Mouse (Mus musculus): ENCODE results near the gene Epha7. TPM values are rescaled to one million over a fixed set of nuclear protein-coding genes. Genes with fewer than 3 reads are reported as not detected.

The Epha7 gene
- polyA plus RNA-seq, 1 experiment from 2014 or later: 28.3 TPM

DNA sequence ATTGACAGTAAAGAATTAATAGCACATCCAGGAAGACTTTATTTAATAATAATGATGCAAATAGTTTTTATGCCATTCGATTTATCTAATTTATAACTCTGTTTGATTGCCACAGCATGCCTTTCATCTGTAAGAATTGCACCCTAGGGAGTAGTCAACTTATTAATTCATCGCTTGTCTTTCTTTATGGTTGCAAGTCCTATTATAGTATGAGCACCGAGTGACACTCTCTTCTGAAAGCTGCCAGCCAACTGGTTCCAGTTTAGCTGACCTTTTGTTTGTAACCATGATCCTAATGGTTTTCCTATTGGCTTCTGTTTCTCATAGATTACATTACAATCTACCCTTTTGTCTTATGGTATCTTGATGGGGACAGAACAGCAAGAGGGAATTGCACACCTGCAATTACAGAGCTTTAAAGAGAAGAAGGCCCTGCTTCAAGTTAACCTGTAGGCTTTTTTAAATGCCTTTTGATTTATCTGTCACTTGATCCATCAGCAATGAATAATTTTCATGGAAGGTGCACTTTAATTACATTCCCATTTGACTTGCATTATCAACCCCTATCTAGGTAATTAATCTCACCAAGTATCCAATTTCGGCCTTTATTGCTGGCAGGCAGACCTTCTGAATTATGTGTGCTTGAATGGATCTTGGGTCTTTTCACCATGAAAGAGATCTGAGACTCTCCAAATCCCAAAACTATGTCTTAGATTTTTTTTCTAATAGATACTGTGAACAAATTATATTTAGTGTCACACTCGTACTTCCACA lies 68.5 kb downstream of the Epha7 start:
- no peak for ATAC-seq (ENCODE audit: insufficient number of reproducible peaks, insufficient read depth, low FRiP score, low read depth)
- no peak overlapping the region for H3K4me2 ChIP-seq (replicated peaks; ENCODE audit: low read depth, low read length)
- H3K4me3 ChIP-seq (ENCODE audit: low read depth, low read length): no peak overlapping the region
- no peak overlapping the region for H3K27ac ChIP-seq (ENCODE audit: low read length)
- 77% methylated on average over 5 of the region's 5 CpGs for WGBS
- no peaks in the 10 kb centered on the region for H3K4me1 ChIP-seq (ENCODE audit: control insufficient read depth, insufficient read depth, low read length)
- no peaks in the 10 kb centered on the region for H3K27me3 ChIP-seq (ENCODE audit: control insufficient read depth, insufficient read depth, low read length)
- H3K36me3 ChIP-seq (ENCODE audit: control insufficient read depth, insufficient read depth, low read length): no peaks in the 10 kb centered on the region
- no peak overlapping the region for H3K9ac ChIP-seq (replicated peaks; ENCODE audit: low read depth, low read length)
- H3K9me3 ChIP-seq (ENCODE audit: control insufficient read depth, low read depth, low read length): no peaks in the 10 kb centered on the region

- WGBS: 77% methylated on average over 5 of the region's 5 CpGs
- no peak overlapping the region for H3K9ac ChIP-seq (replicated peaks; ENCODE audit: low read depth, low read length)
- no peak for ATAC-seq (ENCODE audit: insufficient number of reproducible peaks, insufficient read depth, low FRiP score, low read depth)
Measured at GRCm38 (mm10) chr4:28889630-28890029, 76.7 kb downstream of the Epha7 start.

GRCm38 (mm10) chr4:28890102-28890501 lies 77.2 kb downstream of the Epha7 start:
- Histone ChIP-seq H3K27me3 (ENCODE audit: control insufficient read depth, insufficient read depth, low read length) (no peaks in the 10 kb centered on the region), H3K36me3 (ENCODE audit: control insufficient read depth, insufficient read depth, low read length) (no peaks in the 10 kb centered on the region), H3K9ac (replicated peaks; ENCODE audit: low read depth, low read length) (no peak overlapping the region), H3K27ac (ENCODE audit: low read length) (no peak overlapping the region), H3K4me3 (ENCODE audit: low read depth, low read length) (no peak overlapping the region), H3K4me2 (replicated peaks; ENCODE audit: low read depth, low read length) (no peak overlapping the region), H3K9me3 (ENCODE audit: control insufficient read depth, low read depth, low read length) (no peaks in the 10 kb centered on the region), H3K4me1 (ENCODE audit: control insufficient read depth, insufficient read depth, low read length) (no peaks in the 10 kb centered on the region)
- 34% methylated on average over 3 of the region's 3 CpGs for WGBS
- no peak for ATAC-seq (ENCODE audit: insufficient number of reproducible peaks, insufficient read depth, low FRiP score, low read depth)

More at GRCm38 (mm10) chr4:28889630-28890029, 76.7 kb downstream of the Epha7 start:
- H3K9me3 ChIP-seq (ENCODE audit: control insufficient read depth, low read depth, low read length): no peaks in the 10 kb centered on the region
- no peaks in the 10 kb centered on the region for H3K4me1 ChIP-seq (ENCODE audit: control insufficient read depth, insufficient read depth, low read length)
- no peaks in the 10 kb centered on the region for H3K27me3 ChIP-seq (ENCODE audit: control insufficient read depth, insufficient read depth, low read length)
- H3K27ac ChIP-seq (ENCODE audit: low read length): no peak overlapping the region
- no peaks in the 10 kb centered on the region for H3K36me3 ChIP-seq (ENCODE audit: control insufficient read depth, insufficient read depth, low read length)
- H3K4me2 ChIP-seq (replicated peaks; ENCODE audit: low read depth, low read length): no peak overlapping the region
- H3K4me3 ChIP-seq (ENCODE audit: low read depth, low read length): no peak overlapping the region

GRCm38 (mm10) chr4:28895480-28895879 lies 82.5 kb downstream of the Epha7 start:
- ATAC-seq (ENCODE audit: insufficient number of reproducible peaks, insufficient read depth, low FRiP score, low read depth): no peak
- Histone ChIP-seq H3K4me2 (replicated peaks; ENCODE audit: low read depth, low read length) (no peak overlapping the region), H3K9ac (replicated peaks; ENCODE audit: low read depth, low read length) (no peak overlapping the region), H3K27ac (ENCODE audit: low read length) (no peak overlapping the region), H3K9me3 (ENCODE audit: control insufficient read depth, low read depth, low read length) (no peaks in the 10 kb centered on the region), H3K4me3 (ENCODE audit: low read depth, low read length) (no peak overlapping the region), H3K27me3 (ENCODE audit: control insufficient read depth, insufficient read depth, low read length) (no peaks in the 10 kb centered on the region), H3K36me3 (ENCODE audit: control insufficient read depth, insufficient read depth, low read length) (no peaks in the 10 kb centered on the region), H3K4me1 (ENCODE audit: control insufficient read depth, insufficient read depth, low read length) (no peaks in the 10 kb centered on the region)
- 90% methylated on average over 7 of the region's 7 CpGs for WGBS

- no peak for ATAC-seq (ENCODE audit: insufficient number of reproducible peaks, insufficient read depth, low FRiP score, low read depth)
- WGBS: 94% methylated on average over 4 of the region's 4 CpGs
- Histone ChIP-seq H3K4me2 (replicated peaks; ENCODE audit: low read depth, low read length) (no peak overlapping the region), H3K4me3 (ENCODE audit: low read depth, low read length) (no peak overlapping the region), H3K36me3 (ENCODE audit: control insufficient read depth, insufficient read depth, low read length) (no peaks in the 10 kb centered on the region), H3K27ac (ENCODE audit: low read length) (no peak overlapping the region), H3K4me1 (ENCODE audit: control insufficient read depth, insufficient read depth, low read length) (no peaks in the 10 kb centered on the region), H3K9me3 (ENCODE audit: control insufficient read depth, low read depth, low read length) (no peaks in the 10 kb centered on the region), H3K27me3 (ENCODE audit: control insufficient read depth, insufficient read depth, low read length) (no peaks in the 10 kb centered on the region), H3K9ac (replicated peaks; ENCODE audit: low read depth, low read length) (no peak overlapping the region)
Measured at GRCm38 (mm10) chr4:28899373-28899772, 86.4 kb downstream of the Epha7 start.

GRCm38 (mm10) chr4:28899783-28900182 lies 86.9 kb downstream of the Epha7 start:
- no peak for ATAC-seq (ENCODE audit: insufficient number of reproducible peaks, insufficient read depth, low FRiP score, low read depth)
- H3K9me3 ChIP-seq (ENCODE audit: control insufficient read depth, low read depth, low read length): no peaks in the 10 kb centered on the region
- H3K4me3 ChIP-seq (ENCODE audit: low read depth, low read length): no peak overlapping the region
- no peak overlapping the region for H3K4me2 ChIP-seq (replicated peaks; ENCODE audit: low read depth, low read length)
- H3K36me3 ChIP-seq (ENCODE audit: control insufficient read depth, insufficient read depth, low read length): no peaks in the 10 kb centered on the region
- H3K9ac ChIP-seq (replicated peaks; ENCODE audit: low read depth, low read length): no peak overlapping the region
- no peaks in the 10 kb centered on the region for H3K4me1 ChIP-seq (ENCODE audit: control insufficient read depth, insufficient read depth, low read length)
- no peaks in the 10 kb centered on the region for H3K27me3 ChIP-seq (ENCODE audit: control insufficient read depth, insufficient read depth, low read length)
- 93% methylated on average over 11 of the region's 11 CpGs for WGBS
- no peak overlapping the region for H3K27ac ChIP-seq (ENCODE audit: low read length)

GRCm38 (mm10) chr4:28901496-28901895 lies 88.6 kb downstream of the Epha7 start:
- Histone ChIP-seq H3K9ac (replicated peaks; ENCODE audit: low read depth, low read length) (no peak overlapping the region), H3K27ac (ENCODE audit: low read length) (no peak overlapping the region), H3K4me2 (replicated peaks; ENCODE audit: low read depth, low read length) (no peak overlapping the region), H3K4me1 (ENCODE audit: control insufficient read depth, insufficient read depth, low read length) (no peaks in the 10 kb centered on the region), H3K36me3 (ENCODE audit: control insufficient read depth, insufficient read depth, low read length) (no peaks in the 10 kb centered on the region), H3K4me3 (ENCODE audit: low read depth, low read length) (no peak overlapping the region), H3K9me3 (ENCODE audit: control insufficient read depth, low read depth, low read length) (no peaks in the 10 kb centered on the region), H3K27me3 (ENCODE audit: control insufficient read depth, insufficient read depth, low read length) (no peaks in the 10 kb centered on the region)
- 97% methylated on average over 5 of the region's 5 CpGs for WGBS
- no peak for ATAC-seq (ENCODE audit: insufficient number of reproducible peaks, insufficient read depth, low FRiP score, low read depth)

- H3K4me2 ChIP-seq (replicated peaks; ENCODE audit: low read depth, low read length): no peak overlapping the region
- 93% methylated on average over 4 of the region's 4 CpGs for WGBS
- ATAC-seq (ENCODE audit: insufficient number of reproducible peaks, insufficient read depth, low FRiP score, low read depth): no peak
- no peaks in the 10 kb centered on the region for H3K9me3 ChIP-seq (ENCODE audit: control insufficient read depth, low read depth, low read length)
- no peak overlapping the region for H3K4me3 ChIP-seq (ENCODE audit: low read depth, low read length)
- H3K27me3 ChIP-seq (ENCODE audit: control insufficient read depth, insufficient read depth, low read length): no peaks in the 10 kb centered on the region
- no peaks in the 10 kb centered on the region for H3K4me1 ChIP-seq (ENCODE audit: control insufficient read depth, insufficient read depth, low read length)
- H3K27ac ChIP-seq (ENCODE audit: low read length): no peak overlapping the region
- no peak overlapping the region for H3K9ac ChIP-seq (replicated peaks; ENCODE audit: low read depth, low read length)
- H3K36me3 ChIP-seq (ENCODE audit: control insufficient read depth, insufficient read depth, low read length): no peaks in the 10 kb centered on the region
Measured at GRCm38 (mm10) chr4:28902004-28902704, 89.2 kb downstream of the Epha7 start.
